Mouse (Mus musculus) olfactory bulb, adult 2 months (tissue): ENCODE measurements around the gene Tex45. TPM values are rescaled to one million over a fixed set of nuclear protein-coding genes. Genes with fewer than 3 reads are reported as not detected.
A peak's percentile ranks its signal among the peaks of the same experiment; 100 is the strongest.

Experiments
- H3K27ac ChIP-seq: fragments of 200-500 bp; 2 replicates; pipeline ENCODE4 v1.5.1; 2012; ENCODE audit warnings: low read depth, low read length; ENCODE audit not compliant: insufficient read depth
- H3K4me1 ChIP-seq: fragments of 200-500 bp; 2 replicates; pipeline ENCODE4 v1.6.1; 2012; ENCODE audit warnings: low read length; ENCODE audit not compliant: control insufficient read depth, insufficient read depth
- H3K4me3 ChIP-seq: fragments of 200-500 bp; 2 replicates; pipeline ENCODE4 v1.5.1; 2012; ENCODE audit warnings: mild to moderate bottlenecking, low read depth, low read length, moderate library complexity; ENCODE audit not compliant: insufficient read depth
- CTCF ChIP-seq: fragments of 200-500 bp; IDR thresholded peaks from 2 replicates; pipeline ENCODE4 v1.5.1; 2012; ENCODE audit warnings: low read depth, mild to moderate bottlenecking, low read length, moderate library complexity; ENCODE audit not compliant: insufficient read depth
- POLR2A ChIP-seq: fragments of 200-500 bp; IDR thresholded peaks from 2 replicates; pipeline ENCODE4 v1.6.1; 2012; ENCODE audit warnings: mild to moderate bottlenecking, low read depth, low read length, moderate library complexity; ENCODE audit not compliant: insufficient read depth
- WGBS: fragments of 180-500 bp; shearing (Covaris S2); methylation state at CpG from one replicate; pipeline ENCODE4 v1.1.7; 2018; 5-methylcytosine and 5-hydroxymethylcytosine counted together
- polyA plus RNA-seq: library from polyadenylated mRNA; stranded (reverse); fragments of >200 nt; gene quantifications from 2 replicates; pipeline ENCODE4 v1.2.4, GENCODE M21; 2012; ENCODE audit warnings: low replicate concordance; ENCODE audit not compliant: missing spikeins, insufficient read depth, insufficient read length

The Tex45 gene
- polyA plus RNA-seq, 1 experiment, result not detected

DNA sequence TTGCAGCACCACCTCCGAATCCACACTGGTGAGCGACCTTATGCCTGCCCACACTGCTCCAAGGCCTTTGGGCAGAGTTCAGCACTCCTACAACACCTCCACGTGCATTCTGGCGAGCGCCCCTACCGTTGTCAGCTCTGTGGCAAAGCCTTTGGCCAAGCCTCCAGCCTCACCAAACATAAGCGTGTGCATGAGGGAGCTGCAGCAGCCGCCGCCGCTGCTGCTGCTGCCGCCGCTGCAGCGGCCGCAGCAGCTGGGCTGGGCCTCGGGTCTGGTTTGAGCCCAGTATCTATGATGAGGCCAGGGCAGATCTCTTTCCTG is 25.7 kb downstream of the Tex45 start:
- Histone ChIP-seq H3K4me1 (peaks cover 11% of the 10 kb centered on the region), H3K4me3 (no peak overlapping the region), H3K27ac (no peak overlapping the region)
- WGBS, result 94% methylated on average over 15 of the region's 15 CpGs
- no peak for TF ChIP-seq POLR2A
- TF ChIP-seq CTCF, result no peak

DNA sequence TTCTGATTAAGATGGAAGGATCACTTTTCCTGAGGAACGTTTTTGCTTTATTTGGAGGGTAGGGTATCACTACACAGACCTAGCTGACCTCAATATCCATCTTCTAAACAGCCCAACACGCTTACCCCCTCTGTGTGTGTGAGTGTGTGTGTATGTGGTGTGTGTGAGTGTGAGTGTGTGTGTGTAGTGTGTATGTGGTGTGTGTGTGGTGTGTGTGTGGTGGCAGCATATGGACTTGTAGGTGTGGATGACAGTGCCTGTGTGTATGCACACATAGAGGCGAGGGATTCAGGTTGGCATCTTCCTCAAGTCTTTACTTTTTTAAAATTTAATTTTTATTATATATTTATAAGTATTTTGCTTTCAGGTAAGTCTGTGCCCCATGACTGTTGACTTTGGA is 27.9 kb downstream of the Tex45 start:
- Histone ChIP-seq H3K27ac (no peak overlapping the region), H3K4me3 (no peak overlapping the region), H3K4me1 (peaks cover 11% of the 10 kb centered on the region)
- WGBS, result 88% methylated on average over 3 of the region's 3 CpGs
- no peak for TF ChIP-seq POLR2A

DNA sequence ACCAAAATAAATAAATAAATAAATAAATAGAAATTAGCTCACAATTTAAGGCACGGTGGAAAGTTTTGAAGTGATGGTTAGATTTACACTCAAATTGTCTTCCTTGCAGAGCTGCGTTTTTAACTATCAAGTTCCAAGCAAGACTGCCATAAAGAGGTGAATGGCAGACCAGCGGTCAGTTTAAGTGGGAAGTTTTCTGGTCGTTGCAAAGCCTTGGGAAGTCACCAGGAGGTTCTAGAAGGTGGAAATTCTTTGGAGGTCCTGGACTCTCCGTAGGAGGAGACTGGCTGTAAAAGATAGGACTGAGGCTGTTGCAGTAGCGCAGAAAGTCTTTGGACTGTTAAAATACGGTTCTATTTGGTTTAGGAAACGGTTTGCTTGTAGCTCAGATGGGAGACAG is 29.1 kb downstream of the Tex45 start:
- Histone ChIP-seq H3K27ac (peak overlapping the region; percentile 89), H3K4me1 (peaks cover 8% of the 10 kb centered on the region; the same call in 1 of the 2 replicates), H3K4me3 (peak overlapping the region; percentile 98)
- no peak for TF ChIP-seq CTCF
- no peak for TF ChIP-seq POLR2A
- 2% methylated on average over 8 of the region's 8 CpGs for WGBS

DNA sequence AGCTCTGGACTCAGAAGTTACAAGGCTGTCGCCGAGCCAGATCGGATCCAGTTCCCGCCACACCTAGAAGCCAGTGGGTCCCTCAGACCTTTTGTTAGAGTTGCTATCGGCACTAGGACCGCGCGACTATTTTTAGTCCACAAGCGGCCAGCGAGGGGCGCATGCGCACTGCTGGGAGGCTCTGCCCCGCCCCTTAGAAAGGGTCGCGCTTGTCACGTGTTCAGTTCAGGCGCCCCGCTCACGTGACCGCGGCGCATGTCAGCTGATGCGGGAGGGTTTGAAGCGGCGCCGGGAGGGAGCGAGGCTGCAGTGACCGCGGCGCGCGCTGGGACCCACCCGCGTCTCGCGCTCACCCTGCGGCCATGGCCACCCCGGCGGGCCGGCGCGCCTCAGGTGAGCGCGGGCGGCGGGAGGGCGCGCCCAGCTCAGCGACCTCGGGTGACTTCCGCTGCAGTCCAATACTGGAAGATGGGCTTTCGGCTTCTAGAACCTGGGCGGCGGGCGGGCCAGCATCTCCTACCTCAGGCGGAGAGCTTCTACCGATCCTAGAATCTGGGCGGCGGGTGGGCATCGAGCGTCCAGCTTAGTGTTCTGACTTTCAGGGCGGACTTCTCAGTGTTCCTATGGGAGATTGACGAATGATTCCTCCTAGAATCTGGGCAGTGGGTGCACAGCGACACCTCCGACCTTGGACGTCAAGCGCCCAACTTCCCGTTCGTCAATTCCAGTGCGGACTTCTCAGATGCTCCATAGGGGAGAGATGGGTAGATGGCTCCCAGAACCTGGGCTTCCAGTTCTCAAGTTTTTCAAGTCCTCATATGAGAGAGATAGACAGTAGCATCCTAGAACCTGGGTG is 29.8 kb downstream of the Tex45 start, which contains the start of gene Mcoln1:
Gene Mcoln1 (plus strand): TSS at position 223 of the 856 bp plus-strand sequence.
- under 1% methylated on average over 70 of the region's 70 CpGs for WGBS

DNA sequence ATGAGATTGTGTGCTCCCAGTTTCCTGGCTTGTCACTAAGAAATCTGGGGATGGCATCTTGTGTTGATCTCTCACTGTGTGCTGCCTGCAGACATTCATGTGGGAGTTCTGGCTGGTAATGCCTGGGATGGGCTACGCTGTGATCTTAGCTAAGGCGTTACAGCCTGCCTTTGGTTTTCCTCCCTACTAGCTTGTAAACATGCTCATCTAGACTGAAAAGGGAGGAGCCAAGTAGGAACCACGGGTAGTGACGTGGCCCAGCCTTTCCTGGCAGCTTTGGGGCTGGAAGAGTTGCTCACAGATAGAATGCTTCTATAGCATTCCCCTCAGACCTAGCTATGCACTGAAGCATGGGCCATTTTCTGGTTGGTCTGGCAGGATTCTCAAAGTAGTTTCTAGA is 31.6 kb downstream of the Tex45 start:
- no peak overlapping the region for H3K4me3 ChIP-seq
- H3K27ac ChIP-seq, result no peak overlapping the region
- TF ChIP-seq CTCF, result no peak
- TF ChIP-seq POLR2A, result no peak
- no peaks in the 10 kb centered on the region for H3K4me1 ChIP-seq
- WGBS, result 40% methylated on average over 4 of the region's 4 CpGs

More for the DNA sequence above, 29.8 kb downstream of the Tex45 start, which contains the start of gene Mcoln1:
- TF ChIP-seq POLR2A (peak; percentile 93), CTCF (no peak)
- Histone ChIP-seq H3K4me3 (peak within 1 kb of the TSS; percentile 98), H3K4me1 (peaks cover 8% of the 10 kb centered on the region; the same call in 1 of the 2 replicates), H3K27ac (peak within 1 kb of the TSS; percentile 89)

GRCm38 (mm10) chr8:3507979-3508754 is 37.5 kb downstream of the Tex45 start:
- Histone ChIP-seq H3K4me3 (no peak overlapping the region), H3K4me1 (no peaks in the 10 kb centered on the region), H3K27ac (no peak overlapping the region)
- WGBS, result 88% methylated on average over 6 of the region's 6 CpGs
- TF ChIP-seq POLR2A, result no peak
- TF ChIP-seq CTCF, result no peak

DNA sequence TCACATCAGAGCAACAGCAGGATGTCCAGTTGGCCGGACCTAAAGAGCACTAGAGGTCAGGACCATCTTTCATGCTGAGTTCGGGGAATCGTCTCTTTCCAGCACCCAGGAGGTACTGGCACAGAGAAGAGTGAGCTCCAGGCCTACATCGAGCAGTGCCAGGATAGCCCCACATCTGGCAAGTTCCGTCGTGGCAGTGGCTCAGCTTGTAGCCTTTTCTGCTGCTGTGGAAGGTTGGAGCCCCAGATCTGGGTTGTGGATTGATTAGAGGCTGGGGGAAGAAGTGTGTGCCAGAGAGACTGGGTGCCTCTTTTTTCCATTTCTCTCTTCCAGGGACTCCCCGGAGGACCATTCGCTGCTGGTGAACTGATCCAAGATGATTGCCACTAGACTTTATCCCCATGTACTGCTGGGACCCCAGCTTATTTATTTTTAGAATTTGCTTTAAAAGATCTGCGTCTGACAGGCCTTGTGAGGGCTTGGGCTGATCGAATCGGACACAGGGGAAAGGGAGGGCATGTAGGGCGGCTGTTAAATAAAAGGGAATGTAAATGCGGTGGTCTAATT is 44.1 kb downstream of the Tex45 start:
- Histone ChIP-seq H3K27ac (peak overlapping the region; percentile 27; the same call in 1 of the 2 replicates), H3K4me3 (peak overlapping the region; percentile 70), H3K4me1 (peaks cover 8% of the 10 kb centered on the region)
- no peak for TF ChIP-seq CTCF
- no peak for TF ChIP-seq POLR2A
- WGBS, result 24% methylated on average over 13 of the region's 13 CpGs

DNA sequence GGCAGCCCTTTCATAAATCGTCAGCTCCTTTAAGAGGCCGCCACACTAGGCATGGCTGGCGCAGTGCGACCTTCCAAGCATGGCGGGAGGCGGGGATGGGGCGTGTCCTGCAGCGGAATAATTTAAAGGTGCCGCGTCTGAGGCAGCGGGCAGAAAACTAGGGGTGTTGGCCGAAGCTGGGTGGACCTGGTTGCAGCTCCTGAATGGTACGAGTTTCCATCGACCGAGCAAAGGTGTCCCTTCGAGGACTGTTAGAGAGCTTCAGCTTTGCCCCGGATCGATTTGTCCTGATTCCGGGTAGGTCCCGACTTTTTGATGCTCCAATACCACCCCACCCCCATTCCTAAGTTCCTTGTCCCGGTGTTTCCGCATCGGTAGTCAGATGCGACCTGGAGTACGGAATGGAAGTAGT is 44.6 kb downstream of the Tex45 start, which contains the start of gene Pnpla6:
Gene Pnpla6 (plus strand): TSS at position 125 of the 412 bp plus-strand sequence.
- H3K4me3 ChIP-seq, result peak within 1 kb of the TSS; percentile 70
- under 1% methylated on average over 25 of the region's 25 CpGs for WGBS
- peaks cover 8% of the 10 kb centered on the region for H3K4me1 ChIP-seq
- peak within 1 kb of the TSS; percentile 37 for H3K27ac ChIP-seq
- TF ChIP-seq POLR2A (peak; percentile 44; the same call in 1 of the 2 replicates), CTCF (no peak)

- TF ChIP-seq CTCF (no peak), POLR2A (no peak)
- Histone ChIP-seq H3K27ac (peak overlapping the region; percentile 37; the same call in 1 of the 2 replicates), H3K4me1 (peaks cover 8% of the 10 kb centered on the region), H3K4me3 (peak overlapping the region; percentile 70)
- under 1% methylated on average over 25 of the region's 25 CpGs for WGBS
Measured at GRCm38 (mm10) chr8:3515771-3516417, 45.2 kb downstream of the Tex45 start.
